Mouse (Mus musculus) heart, postnatal 10 days (tissue): ENCODE results near the gene Rgs17. TPM values are rescaled to one million over a fixed set of nuclear protein-coding genes. Genes with fewer than 3 reads are reported as not detected.
A peak's percentile ranks its signal among the peaks of the same experiment; 100 is the strongest.

Experiments
- DNase-seq, 2 experiments: peaks; one replicate each; pipeline ENCODE4 v3.0.0; 2021
- intact Hi-C: fragments of 180-260 bp; cut with DNase I; formaldehyde crosslinking; loops from one replicate; pipeline ENCODE4 v1.15.1; 2025
- total RNA-seq, 2 experiments: library from RNA; stranded (reverse); gene quantifications; 2 replicates each; pipeline ENCODE4 v1.2.3; 2021

Gene Rgs17
- total RNA-seq, 2 experiments from 2014 or later: 0.82 to 1.4 TPM

DNA sequence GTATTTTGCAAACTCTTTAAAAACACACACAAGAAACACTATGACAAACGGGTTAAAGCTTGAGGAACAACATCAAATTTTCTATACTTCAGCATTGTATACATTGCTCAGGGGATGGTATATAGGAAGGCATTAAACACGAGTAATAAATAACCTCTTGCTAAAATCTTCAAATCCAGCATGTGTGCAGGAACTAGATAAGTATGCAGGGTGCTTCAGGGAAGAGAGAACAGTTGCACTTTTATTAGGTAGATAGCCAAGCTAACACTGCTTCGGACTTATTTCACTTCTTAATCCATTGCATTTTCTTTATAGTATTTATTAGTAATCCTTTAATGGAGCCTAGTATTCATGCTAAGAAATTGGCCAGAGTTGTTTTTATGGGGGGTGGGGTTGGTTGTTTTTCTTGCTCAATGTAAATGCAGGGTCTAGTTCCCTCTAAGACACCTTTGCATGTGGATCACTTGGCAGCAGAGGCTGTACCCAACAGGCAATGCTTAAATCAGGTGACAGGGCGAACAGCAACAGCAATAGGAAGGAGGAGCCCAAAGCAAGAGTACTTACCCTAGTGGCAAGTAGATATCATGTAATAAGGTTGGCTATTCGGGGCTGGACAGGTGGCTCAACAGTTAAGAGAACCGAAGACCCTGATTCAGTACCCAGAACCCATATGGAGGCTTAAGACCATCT, 95.7 kb downstream of the Rgs17 start:
- no peak for DNase-seq
- intact Hi-C loops: no loop called here

DNA sequence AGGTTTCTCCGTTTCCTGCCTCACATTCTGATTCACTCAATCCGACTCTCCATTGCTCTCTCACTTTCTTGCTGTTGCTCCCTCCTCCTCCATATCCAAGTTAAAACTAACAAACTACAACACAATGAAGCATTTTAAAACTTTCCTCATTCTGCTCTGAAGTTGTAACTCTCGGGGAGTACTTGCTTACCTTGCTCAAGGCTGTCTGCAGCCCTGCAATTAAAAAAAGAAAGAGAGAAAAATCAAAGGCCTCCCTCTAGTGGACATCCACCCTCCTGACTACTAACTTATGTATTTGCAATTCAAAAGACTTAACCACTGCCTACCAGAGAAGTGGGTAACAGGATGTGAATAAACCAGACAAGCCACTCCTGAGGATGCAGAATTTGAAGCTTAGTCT, 97.4 kb downstream of the Rgs17 start:
- DNase-seq: peak; percentile 62 to 69
- intact Hi-C loops: no loop called here

DNA sequence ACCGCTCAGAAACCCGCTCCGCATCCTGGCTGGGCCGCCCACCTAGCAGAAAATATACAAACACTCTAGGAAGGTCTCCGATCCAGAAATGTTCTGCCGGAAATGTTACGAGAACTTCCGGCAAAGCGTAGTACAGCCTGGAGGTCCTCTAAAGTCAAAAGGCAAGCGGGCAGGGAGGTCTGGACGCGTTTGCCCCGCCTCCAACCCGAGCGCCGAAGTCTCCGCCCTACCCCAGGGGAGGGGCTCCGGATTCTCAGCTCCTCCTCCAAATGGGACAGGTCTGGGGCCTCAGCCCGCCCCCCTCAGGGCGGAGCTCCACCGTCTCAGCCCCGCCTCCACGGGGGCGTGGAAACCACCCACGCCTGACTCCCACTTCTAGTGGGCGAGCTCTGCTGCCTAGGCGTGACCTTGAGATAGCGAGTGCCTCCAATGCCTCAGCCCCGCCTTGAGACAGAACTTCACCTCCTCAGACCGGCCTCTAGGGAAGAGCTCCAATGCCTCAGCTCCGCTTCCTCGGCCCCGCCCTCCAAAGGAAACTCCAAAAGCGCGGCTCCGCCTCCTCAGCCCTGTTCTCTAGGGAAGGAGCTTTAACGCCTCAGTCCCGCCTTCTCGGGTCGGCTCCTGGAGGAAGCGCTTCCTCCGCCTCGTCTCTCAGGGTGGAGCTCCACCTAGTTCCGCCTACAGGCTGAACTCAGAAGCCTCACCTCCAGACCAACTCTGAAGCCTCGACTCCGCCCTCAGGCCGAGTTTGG, 98.3 kb downstream of the Rgs17 start, which contains the start of gene Mtrf1l:
TSS of gene Mtrf1l (minus strand) at position 171 of the 752 bp plus-strand sequence.
- DNase-seq: peak; percentile 99
- intact Hi-C loops: loop anchor here (1.0 kb wide), 1 partner anchor 19 kb away; the partner anchor contains the start of gene Fbxo5

DNA sequence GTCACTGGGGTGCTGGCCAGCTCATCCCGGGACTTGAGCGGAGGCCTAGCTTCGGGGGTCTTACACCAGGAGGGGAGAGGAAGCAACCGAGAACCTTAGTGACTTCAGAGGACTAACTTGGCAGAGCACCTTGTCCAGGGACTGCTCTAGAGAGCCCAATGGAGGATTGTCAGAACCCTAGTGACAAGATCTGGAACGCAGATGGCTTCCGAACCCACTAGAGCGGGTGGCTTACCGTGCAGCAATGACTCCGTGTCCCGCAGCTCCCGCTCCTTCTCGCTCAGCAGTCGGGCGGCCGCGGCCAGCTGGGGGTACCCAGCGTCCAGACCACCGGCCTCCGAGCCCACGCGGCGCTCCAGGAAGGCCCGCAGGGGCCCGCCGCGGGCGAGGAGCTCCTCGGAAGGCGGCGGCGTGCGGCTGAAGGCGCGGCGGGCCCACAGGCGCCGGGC, 98.9 kb downstream of the Rgs17 start:
- no peak for DNase-seq
- intact Hi-C loops: loop anchor here (1.0 kb wide), 1 partner anchor 18 kb away; the partner anchor contains the start of gene Fbxo5

DNA sequence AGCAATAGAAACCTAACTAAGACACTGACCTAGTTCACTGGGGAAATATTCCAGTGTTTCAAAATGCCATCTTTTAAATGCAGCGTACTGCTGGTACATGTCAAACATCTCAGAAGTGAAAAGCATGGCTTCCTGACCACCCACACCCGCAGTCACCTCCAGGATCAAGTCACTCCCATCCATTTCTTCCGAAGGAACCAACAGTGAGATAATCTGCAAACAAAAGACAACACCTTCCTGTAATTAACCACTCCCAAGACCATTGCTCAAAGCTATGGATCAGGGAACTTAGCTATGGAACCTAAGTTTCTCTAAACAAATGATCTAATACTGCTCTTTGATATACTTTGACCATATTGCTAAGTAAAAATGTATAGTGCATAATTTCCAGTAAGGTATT, 103.4 kb downstream of the Rgs17 start:
- intact Hi-C loops: no loop called here
- no peak for DNase-seq

DNA sequence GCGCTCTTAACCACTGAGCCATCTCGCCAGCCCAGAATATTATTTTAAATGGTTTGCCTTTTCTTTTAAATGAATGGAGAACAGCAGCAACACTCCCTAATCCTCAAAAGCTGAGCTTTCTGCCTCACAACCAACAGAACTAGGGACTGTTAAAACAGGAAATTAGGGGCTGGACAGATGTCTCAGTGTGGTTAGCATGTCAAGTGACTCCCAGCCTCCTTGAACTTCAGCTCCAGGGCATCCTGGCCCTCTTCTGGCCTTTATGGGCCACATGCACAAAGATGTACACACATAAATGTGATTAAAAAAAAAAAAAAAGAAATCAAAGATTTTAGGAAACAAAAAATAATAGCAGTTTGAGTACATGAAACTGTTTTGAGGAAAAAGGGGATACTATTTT, 106.2 kb downstream of the Rgs17 start:
- DNase-seq: no peak

GRCm38 (mm10) chr10:5813724-5814123, 108.5 kb downstream of the Rgs17 start:
- intact Hi-C loops: no loop called here
- no peak for DNase-seq

More for the DNA sequence above, 106.2 kb downstream of the Rgs17 start:
- intact Hi-C loops: no loop called here

GRCm38 (mm10) chr10:5807683-5808082, 114.5 kb downstream of the Rgs17 start:
- no peak for DNase-seq
- intact Hi-C loops: no loop called here

DNA sequence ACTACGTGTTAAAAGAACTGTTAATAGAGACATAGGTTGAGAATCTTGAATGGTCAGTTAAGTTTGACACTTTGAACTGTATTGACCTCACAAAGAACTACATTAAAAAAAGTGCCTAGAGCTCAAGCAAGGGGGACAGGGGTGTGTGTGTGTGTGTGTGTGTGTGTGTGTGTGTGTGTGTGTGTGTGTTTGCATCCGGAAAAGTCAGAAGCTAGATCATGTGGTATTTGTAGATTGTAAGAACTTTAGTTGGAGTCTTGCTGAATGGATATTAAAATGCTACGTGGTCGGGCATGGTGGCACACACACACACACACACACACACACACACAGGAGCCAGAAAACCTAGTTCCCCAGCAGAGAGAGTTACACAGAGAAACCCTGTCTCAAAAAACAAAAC, 115.2 kb downstream of the Rgs17 start:
- DNase-seq: no peak
- intact Hi-C loops: no loop called here

- intact Hi-C loops: no loop called here
Measured at GRCm38 (mm10) chr10:5806416-5806815, 115.8 kb downstream of the Rgs17 start.

GRCm38 (mm10) chr10:5805731-5806307, 116.4 kb downstream of the Rgs17 start:
- intact Hi-C loops: loop anchor here (1.0 kb wide), 1 partner anchor 17 kb away; the partner anchor contains the start of gene Mtrf1l

More at GRCm38 (mm10) chr10:5806416-5806815, 115.8 kb downstream of the Rgs17 start:
- DNase-seq: peak in 1 of 2 experiments; percentile 42

GRCm38 (mm10) chr10:5805243-5805730, 116.9 kb downstream of the Rgs17 start, which contains the start of gene Fbxo5:
Gene Fbxo5 (minus strand): TSS chr10:5805600.
- intact Hi-C loops: loop anchor here (1.0 kb wide), 1 partner anchor 18 kb away; the partner anchor contains the start of gene Mtrf1l
- DNase-seq: peak; percentile 99

More at GRCm38 (mm10) chr10:5805731-5806307, 116.4 kb downstream of the Rgs17 start:
- peak; percentile 96 to 98 for DNase-seq

DNA sequence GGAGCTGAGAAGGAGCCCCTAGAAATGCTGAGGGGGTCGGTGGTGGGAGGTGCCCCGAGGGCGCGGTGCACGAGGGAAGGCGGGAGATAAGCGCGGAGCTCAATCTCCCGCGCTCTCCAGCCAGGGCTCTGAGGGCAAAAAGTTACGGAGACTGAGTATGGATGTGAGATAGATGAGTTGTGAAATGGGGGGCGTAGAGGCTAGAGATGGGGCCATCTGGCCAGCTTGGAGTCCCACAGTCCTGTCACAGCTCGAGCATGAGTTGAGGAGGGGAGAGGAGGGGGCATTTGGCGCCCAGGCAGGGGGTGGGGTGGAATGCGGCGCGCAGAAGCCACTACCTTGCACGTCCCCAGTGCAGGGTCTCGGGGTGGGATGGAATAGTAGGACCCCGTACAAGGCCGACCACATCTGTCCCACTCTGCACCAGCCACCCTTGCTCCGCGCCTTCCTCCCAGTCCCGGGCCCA, 117.5 kb downstream of the Rgs17 start:
- intact Hi-C loops: loop anchor here (1.0 to 5.0 kb wide), 2 partner anchors 19 to 38 kb away; partner anchors contain the start of gene Mtrf1l
- DNase-seq: no peak

DNA sequence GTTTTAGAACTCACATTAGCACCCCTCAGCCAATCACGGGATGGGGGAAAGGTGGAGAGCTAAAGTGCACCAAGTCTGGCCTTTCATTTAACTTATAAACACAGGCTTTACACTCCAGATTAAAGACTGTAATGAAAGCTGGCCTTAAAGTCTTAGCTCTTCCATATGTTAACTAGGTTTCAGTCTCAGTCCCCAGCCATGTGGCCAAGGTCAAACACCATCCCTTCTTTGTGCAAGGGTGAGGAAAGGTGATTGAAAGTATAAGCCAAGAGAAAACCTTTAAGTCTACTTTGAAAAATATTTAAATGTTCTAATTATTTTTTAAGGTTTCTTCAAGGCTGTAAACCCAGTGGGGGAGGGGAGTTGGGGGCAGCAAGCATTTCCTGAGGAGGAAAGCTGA, 118.5 kb downstream of the Rgs17 start:
- intact Hi-C loops: loop anchor here (5.0 kb wide), 1 partner anchor 39 kb away; no protein-coding TSS in a partner anchor
- DNase-seq: no peak

DNA sequence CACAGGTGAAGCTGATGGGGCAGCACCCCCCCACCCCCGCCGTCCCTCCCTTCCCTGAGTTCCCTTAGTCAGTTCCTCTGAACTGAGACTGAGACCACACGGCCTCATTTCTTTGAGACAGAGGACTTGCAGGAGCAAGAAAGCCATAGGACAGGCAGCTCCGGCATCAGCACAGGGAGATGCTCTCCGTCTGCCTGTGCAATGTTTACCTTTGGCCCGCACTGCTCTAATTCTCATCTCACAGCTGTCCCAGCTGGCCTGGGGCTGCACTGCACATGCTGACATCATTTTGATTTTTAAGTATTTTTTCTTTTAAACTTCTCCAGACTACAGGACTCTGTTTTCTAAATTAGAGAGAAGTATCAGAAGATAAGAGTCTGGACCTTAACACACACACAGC, 119.3 kb downstream of the Rgs17 start:
- intact Hi-C loops: loop anchor here (5.0 kb wide), 1 partner anchor 39 kb away; no protein-coding TSS in a partner anchor
- no peak for DNase-seq

GRCm38 (mm10) chr10:5800490-5800889, 121.7 kb downstream of the Rgs17 start:
- peak; percentile 15 to 36 for DNase-seq
- intact Hi-C loops: loop anchor here (5.0 kb wide), 1 partner anchor 42 kb away; no protein-coding TSS in a partner anchor

DNA sequence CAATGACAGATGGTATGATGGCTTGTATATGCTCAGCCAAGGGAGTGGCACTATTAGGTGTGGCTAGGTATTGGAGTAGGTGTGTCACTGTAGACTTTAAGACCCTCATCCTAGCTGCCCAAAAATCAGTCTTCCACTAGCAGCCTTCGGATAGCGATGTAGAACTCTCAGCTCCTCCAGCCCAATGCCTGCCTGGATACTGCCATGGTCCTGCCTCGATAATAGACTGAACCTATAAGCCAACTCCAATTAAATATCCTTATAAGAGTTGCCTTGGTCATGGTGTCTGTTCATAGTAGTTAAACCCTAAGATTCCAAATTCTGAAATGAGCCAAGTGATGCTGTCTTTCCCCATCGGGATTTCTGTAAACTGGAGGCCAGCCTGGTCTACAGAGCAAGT, 124.1 kb downstream of the Rgs17 start:
- intact Hi-C loops: loop anchor here (10.0 kb wide), 1 partner anchor 483 kb away; no protein-coding TSS in a partner anchor
- no peak for DNase-seq

- intact Hi-C loops: loop anchor here (1.0 to 10.0 kb wide), 2 partner anchors 190 to 476 kb away; no protein-coding TSS in a partner anchor
- DNase-seq: peak; percentile 39 to 65
Measured at GRCm38 (mm10) chr10:5790657-5791056, 131.5 kb downstream of the Rgs17 start.

GRCm38 (mm10) chr10:5786923-5787322, 135.3 kb downstream of the Rgs17 start:
- peak; percentile 29 to 35 for DNase-seq
- intact Hi-C loops: loop anchor here (2.0 to 5.0 kb wide), 3 partner anchors 150 to 305 kb away; no protein-coding TSS in a partner anchor
